Mouse (Mus musculus): Measurements from ENCODE around the gene Pigp. TPM values are rescaled to one million over a fixed set of nuclear protein-coding genes. Genes with fewer than 3 reads are reported as not detected.
"Not testable (repeated sequence)": the region's sequence is repeated elsewhere in the genome, so short reads cannot be mapped to it uniquely, and the experiment has no call there.

Pigp gene
- total RNA-seq, 2 experiments from 2014 or later, result 118 to 127 TPM

GRCm38 (mm10) chr16:94362174-94362873 is 9.3 kb downstream of the Pigp start:
- intact Hi-C loops (cut with DNase I; ENCODE audit: low total_unique reads), result no loop called here
- peak; percentile 58 for DNase-seq

- intact Hi-C loops (cut with DNase I; ENCODE audit: low total_unique reads), result no loop called here
- DNase-seq, result peak; percentile 24
These were observed 10.9 kb downstream of the Pigp start for GRCm38 (mm10) chr16:94360578-94361350.

- intact Hi-C loops (cut with DNase I; ENCODE audit: low total_unique reads), result no loop called here
- no peak for DNase-seq
These were observed 13.6 kb downstream of the Pigp start for GRCm38 (mm10) chr16:94358091-94358490.

- intact Hi-C loops (cut with DNase I; ENCODE audit: low total_unique reads), result no loop called here
- no peak for DNase-seq
These were observed 14.7 kb downstream of the Pigp start for GRCm38 (mm10) chr16:94356776-94357494.

- DNase-seq, result no peak
- intact Hi-C loops (cut with DNase I; ENCODE audit: low total_unique reads), result no loop called here
These were observed 15.6 kb downstream of the Pigp start for GRCm38 (mm10) chr16:94356046-94356445.

- intact Hi-C loops (cut with DNase I; ENCODE audit: low total_unique reads), result no loop called here
- no peak for DNase-seq
These were observed 17.2 kb downstream of the Pigp start for GRCm38 (mm10) chr16:94354450-94354849.

- DNase-seq, result no peak
- intact Hi-C loops (cut with DNase I; ENCODE audit: low total_unique reads), result no loop called here
These were observed 21.4 kb downstream of the Pigp start for GRCm38 (mm10) chr16:94350287-94350677.

GRCm38 (mm10) chr16:94349588-94350286 is 21.9 kb downstream of the Pigp start:
- intact Hi-C loops (cut with DNase I; ENCODE audit: low total_unique reads), result no loop called here
- DNase-seq, result no peak

- intact Hi-C loops (cut with DNase I; ENCODE audit: low total_unique reads), result no loop called here
These were observed 22.9 kb downstream of the Pigp start for GRCm38 (mm10) chr16:94348779-94349178.

GRCm38 (mm10) chr16:94347080-94347731 is 24.4 kb downstream of the Pigp start:
- intact Hi-C loops (cut with DNase I; ENCODE audit: low total_unique reads), result no loop called here
- no peak for DNase-seq

More at GRCm38 (mm10) chr16:94348779-94349178, 22.9 kb downstream of the Pigp start:
- DNase-seq, result no peak

GRCm38 (mm10) chr16:94345733-94346132 is 25.9 kb downstream of the Pigp start:
- no peak for DNase-seq
- intact Hi-C loops (cut with DNase I; ENCODE audit: low total_unique reads), result no loop called here

- DNase-seq; intact Hi-C loops (cut with DNase I; ENCODE audit: low total_unique reads): not testable (repeated sequence)
These were observed 32.2 kb downstream of the Pigp start for GRCm38 (mm10) chr16:94339164-94340160.

GRCm38 (mm10) chr16:94335656-94336055 is 36.0 kb downstream of the Pigp start:
- intact Hi-C loops (cut with DNase I; ENCODE audit: low total_unique reads), result no loop called here

GRCm38 (mm10) chr16:94331886-94332252 is 39.8 kb downstream of the Pigp start:
- intact Hi-C loops (cut with DNase I; ENCODE audit: low total_unique reads), result no loop called here
- peak; percentile 47 for DNase-seq

More at GRCm38 (mm10) chr16:94335656-94336055, 36.0 kb downstream of the Pigp start:
- no peak for DNase-seq

- intact Hi-C loops (cut with DNase I; ENCODE audit: low total_unique reads), result no loop called here
- DNase-seq, result no peak
These were observed 40.3 kb downstream of the Pigp start for GRCm38 (mm10) chr16:94331233-94331885.

- DNase-seq, result no peak
- intact Hi-C loops (cut with DNase I; ENCODE audit: low total_unique reads), result no loop called here
These were observed 41.2 kb downstream of the Pigp start for GRCm38 (mm10) chr16:94330429-94330828.

All from gastrocnemius, postnatal 14 days (tissue).